Mouse (Mus musculus): ENCODE measurements at regions not wholly inside any gene's neighbourhood (a gene's known extent, or its start where the extent isn't known, plus 50 kb on each side); places are given as distances from the start of the nearest gene placed in this dataset.

GRCm38 (mm10) chr11:111663269-111663668, 597.3 kb downstream of the Kcnj2 start:
- TF ChIP-seq CTCF (IDR thresholded peaks at IDR 0.05; ENCODE audit: low read depth), result no peak
- TF ChIP-seq EP300 (optimal IDR thresholded peaks at IDR 0.05), result no peak
